Mouse (Mus musculus) hindbrain, embryonic 13.5 days (tissue): ENCODE measurements at regions not wholly inside any gene's neighbourhood (a gene's known extent, or its start where the extent isn't known, plus 50 kb on each side); places are given as distances from the start of the nearest gene placed in this dataset.
A peak's percentile ranks its signal among the peaks of the same experiment; 100 is the strongest.

ENCODE experiments used
- ATAC-seq: fragments of 200-750 bp; cut with Nextera tagmentation; 2 replicates; pipeline ENCODE4 v1.8.0; 2017; ENCODE audit warnings: moderate TSS enrichment; ENCODE audit not compliant: low FRiP score
- H3K27ac ChIP-seq: fragments of 300-500 bp; sonication (generic); 2 replicates; pipeline ENCODE4 v1.5.1; 2015; ENCODE audit warnings: inconsistent platforms, mild to moderate bottlenecking, moderate library complexity
- H3K27me3 ChIP-seq: fragments of 300-500 bp; sonication (generic); 2 replicates; pipeline ENCODE4 v1.6.1; 2015; ENCODE audit warnings: mild to moderate bottlenecking, inconsistent platforms
- H3K36me3 ChIP-seq: fragments of 300-500 bp; sonication (generic); 2 replicates; pipeline ENCODE4 v1.6.1; 2015; ENCODE audit warnings: mild to moderate bottlenecking, inconsistent platforms
- H3K4me1 ChIP-seq: fragments of 300-500 bp; sonication (generic); replicated peaks from 2 replicates; pipeline ENCODE4 v1.6.1; 2015; ENCODE audit warnings: inconsistent platforms
- H3K4me2 ChIP-seq: fragments of 300-500 bp; sonication (generic); 2 replicates; pipeline ENCODE4 v1.6.1; 2015; ENCODE audit warnings: inconsistent platforms, mild to moderate bottlenecking, moderate library complexity
- H3K4me3 ChIP-seq: fragments of 300-500 bp; sonication (generic); 2 replicates; pipeline ENCODE4 v1.5.1; 2015; ENCODE audit warnings: mild to moderate bottlenecking, inconsistent platforms
- H3K9ac ChIP-seq: fragments of 300-500 bp; sonication (generic); 2 replicates; pipeline ENCODE4 v1.6.1; 2015; ENCODE audit warnings: mild to moderate bottlenecking, inconsistent platforms
- H3K9me3 ChIP-seq: fragments of 300-500 bp; sonication (generic); 2 replicates; pipeline ENCODE4 v1.6.1; 2016; ENCODE audit warnings: inconsistent platforms
- WGBS: fragments of 180-500 bp; shearing (Covaris S2); methylation state at CpG from one replicate; pipeline ENCODE4 v1.1.7; 2015; 5-methylcytosine and 5-hydroxymethylcytosine counted together

DNA sequence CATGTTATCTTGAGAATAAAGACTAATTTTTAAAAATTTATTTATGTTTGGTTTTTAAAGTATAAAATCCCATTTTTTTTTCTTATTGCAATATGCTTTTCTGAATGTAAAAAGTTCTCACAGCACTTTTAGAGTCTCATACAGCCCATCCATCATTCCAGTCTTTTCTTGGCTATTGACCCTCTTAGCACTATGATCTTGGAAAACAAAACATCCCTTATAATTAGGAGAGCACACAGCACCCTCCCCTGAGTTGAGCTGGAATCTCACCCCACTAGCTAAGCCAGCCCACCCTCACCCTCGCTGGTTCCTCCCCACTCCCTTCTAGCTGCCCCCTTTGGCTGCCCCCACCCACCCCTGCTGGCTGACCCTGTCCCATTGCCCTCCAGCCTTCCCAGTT lies 154.2 kb upstream of the Ctnnb1 start:
- peaks cover 9% of the 10 kb centered on the region for H3K4me1 ChIP-seq
- H3K9ac ChIP-seq = no peak overlapping the region
- ATAC-seq = no peak
- no peaks in the 10 kb centered on the region for H3K9me3 ChIP-seq
- WGBS = 40% methylated on average over 1 of the region's 1 CpGs
- H3K27me3 ChIP-seq = no peaks in the 10 kb centered on the region
- H3K27ac ChIP-seq = no peak overlapping the region
- H3K4me2 ChIP-seq = no peak overlapping the region
- no peak overlapping the region for H3K4me3 ChIP-seq
- H3K36me3 ChIP-seq = no peaks in the 10 kb centered on the region

DNA sequence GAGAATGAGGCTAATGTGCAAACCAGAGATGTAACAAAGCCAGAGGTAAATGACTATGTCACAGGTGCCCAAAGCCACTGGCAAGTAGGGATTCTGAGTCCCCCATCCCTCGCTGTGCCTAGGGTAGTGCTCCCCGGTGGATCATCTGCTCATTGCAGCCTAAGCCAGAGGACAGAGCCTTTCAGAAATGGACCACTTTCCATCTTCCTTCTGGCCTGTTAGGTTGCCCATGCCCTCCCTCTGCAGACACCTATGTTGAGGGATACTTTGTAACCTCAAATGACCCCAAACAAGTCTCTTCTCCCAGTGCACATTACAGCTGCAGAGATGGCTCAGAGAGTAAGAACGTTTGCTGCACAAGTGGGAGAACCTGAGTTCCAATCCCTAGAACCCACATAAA lies 153.3 kb upstream of the Ctnnb1 start:
- Histone ChIP-seq H3K4me1 (peaks cover 9% of the 10 kb centered on the region), H3K4me2 (no peak overlapping the region), H3K27ac (no peak overlapping the region), H3K36me3 (no peaks in the 10 kb centered on the region), H3K9me3 (no peaks in the 10 kb centered on the region), H3K27me3 (no peaks in the 10 kb centered on the region), H3K9ac (no peak overlapping the region), H3K4me3 (no peak overlapping the region)
- 78% methylated on average over 3 of the region's 3 CpGs for WGBS
- ATAC-seq = no peak

DNA sequence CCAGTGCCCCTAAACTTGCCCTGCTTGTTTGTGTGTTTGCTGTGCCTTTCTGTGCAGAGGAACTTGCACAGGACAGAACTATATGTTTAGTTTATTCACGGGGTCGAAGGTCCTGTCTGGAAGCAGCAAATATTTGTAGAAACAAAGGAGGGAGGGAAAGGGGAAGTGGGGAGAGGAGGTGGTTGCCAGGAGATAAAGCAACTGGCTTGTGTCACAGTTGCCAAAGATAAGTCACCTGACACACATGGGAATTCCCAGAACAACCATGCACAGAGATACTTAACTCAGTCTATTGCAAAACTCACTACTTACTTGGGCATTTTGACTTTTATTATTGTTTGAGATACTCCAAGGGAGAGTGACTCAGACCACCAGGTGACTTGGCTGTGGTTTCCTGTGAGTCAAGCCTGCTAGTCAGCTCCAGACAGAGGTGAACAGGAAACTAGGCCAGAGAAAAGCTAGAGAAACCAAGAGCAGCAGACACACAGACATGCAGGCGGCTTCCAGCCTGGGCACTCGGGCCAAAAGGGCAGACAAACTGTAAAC lies 152.5 kb upstream of the Ctnnb1 start:
- WGBS = 64% methylated on average over 4 of the region's 4 CpGs
- H3K27ac ChIP-seq = no peak overlapping the region
- H3K27me3 ChIP-seq = no peaks in the 10 kb centered on the region
- no peaks in the 10 kb centered on the region for H3K9me3 ChIP-seq
- no peak for ATAC-seq
- peaks cover 9% of the 10 kb centered on the region for H3K4me1 ChIP-seq
- no peaks in the 10 kb centered on the region for H3K36me3 ChIP-seq
- H3K4me2 ChIP-seq = no peak overlapping the region
- H3K9ac ChIP-seq = no peak overlapping the region
- no peak overlapping the region for H3K4me3 ChIP-seq

DNA sequence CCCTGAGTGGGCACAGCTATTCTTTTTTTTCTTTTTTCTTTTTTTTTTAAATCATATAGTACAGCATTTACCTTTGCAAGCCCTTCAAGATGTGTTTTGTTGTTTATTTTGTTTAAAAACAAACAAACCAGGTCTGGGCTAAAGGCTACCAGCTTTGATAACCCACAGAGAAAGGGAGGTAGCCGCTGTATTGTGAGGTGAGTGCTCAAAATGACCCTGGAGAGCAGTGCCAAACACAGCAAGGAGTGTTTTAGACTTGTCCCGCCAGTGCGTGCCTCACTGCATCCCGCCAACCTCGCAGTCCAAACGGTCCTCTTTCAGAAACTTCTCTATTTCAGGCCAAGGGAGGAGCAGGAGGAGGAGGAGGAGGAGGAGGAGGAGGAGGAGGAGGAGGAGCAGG lies 152.0 kb upstream of the Ctnnb1 start:
- no peaks in the 10 kb centered on the region for H3K27me3 ChIP-seq
- ATAC-seq = no peak
- H3K27ac ChIP-seq = no peak overlapping the region
- 55% methylated on average over 6 of the region's 6 CpGs for WGBS
- no peak overlapping the region for H3K4me2 ChIP-seq
- no peaks in the 10 kb centered on the region for H3K36me3 ChIP-seq
- no peaks in the 10 kb centered on the region for H3K9me3 ChIP-seq
- H3K4me1 ChIP-seq = peaks cover 5% of the 10 kb centered on the region; the same call in 1 of the 2 replicates
- H3K4me3 ChIP-seq = no peak overlapping the region
- no peak overlapping the region for H3K9ac ChIP-seq

GRCm38 (mm10) chr9:120777501-120777900 lies 151.5 kb upstream of the Ctnnb1 start:
- Histone ChIP-seq H3K4me3 (no peak overlapping the region), H3K27ac (no peak overlapping the region), H3K4me1 (peaks cover 2% of the 10 kb centered on the region; the same call in 1 of the 2 replicates), H3K9ac (no peak overlapping the region), H3K4me2 (no peak overlapping the region), H3K27me3 (no peaks in the 10 kb centered on the region), H3K36me3 (no peaks in the 10 kb centered on the region), H3K9me3 (no peaks in the 10 kb centered on the region)
- ATAC-seq = no peak
- WGBS = 83% methylated on average over 10 of the region's 10 CpGs

GRCm38 (mm10) chr9:120778423-120778822 lies 150.6 kb upstream of the Ctnnb1 start:
- Histone ChIP-seq H3K9me3 (no peaks in the 10 kb centered on the region), H3K9ac (no peak overlapping the region), H3K27ac (0 out of 2 replicates have a peak overlapping the region, but pooled peaks have one; percentile 30), H3K4me2 (no peak overlapping the region), H3K27me3 (no peaks in the 10 kb centered on the region), H3K36me3 (no peaks in the 10 kb centered on the region), H3K4me1 (0 out of 2 replicates have a peak, but pooled peaks cover 2% of the 10 kb centered on the region), H3K4me3 (no peak overlapping the region)
- no peak for ATAC-seq
- WGBS = 68% methylated on average over 2 of the region's 2 CpGs

DNA sequence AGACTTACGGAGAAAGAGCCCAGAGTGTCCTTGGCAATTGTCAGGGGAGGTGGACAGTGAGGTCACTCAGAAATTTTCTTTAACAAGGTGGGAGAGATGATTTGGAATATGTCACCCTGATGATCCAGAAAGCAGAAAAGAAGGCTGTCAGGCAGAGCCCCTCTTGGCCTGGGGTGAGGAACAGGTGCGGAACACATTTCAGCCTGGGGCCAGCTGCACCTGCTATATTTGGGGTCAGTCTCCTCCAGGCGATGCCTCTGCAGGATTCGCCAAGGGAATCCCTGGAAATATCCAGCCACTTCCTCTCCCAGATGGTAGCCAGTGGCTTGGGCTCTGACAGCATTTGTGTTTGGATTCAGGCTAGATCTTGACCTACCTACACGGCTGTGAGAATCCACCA lies 134.8 kb upstream of the Ctnnb1 start:
- H3K4me3 ChIP-seq = no peak overlapping the region
- H3K9ac ChIP-seq = no peak overlapping the region
- H3K27ac ChIP-seq = no peak overlapping the region
- ATAC-seq = no peak
- 0 out of 2 replicates have a peak, but pooled peaks cover 3% of the 10 kb centered on the region for H3K27me3 ChIP-seq
- WGBS = 88% methylated on average over 5 of the region's 5 CpGs
- no peaks in the 10 kb centered on the region; the same call in 1 of the 2 replicates for H3K36me3 ChIP-seq
- peaks cover 21% of the 10 kb centered on the region for H3K9me3 ChIP-seq
- H3K4me2 ChIP-seq = no peak overlapping the region
- peaks cover 10% of the 10 kb centered on the region for H3K4me1 ChIP-seq

DNA sequence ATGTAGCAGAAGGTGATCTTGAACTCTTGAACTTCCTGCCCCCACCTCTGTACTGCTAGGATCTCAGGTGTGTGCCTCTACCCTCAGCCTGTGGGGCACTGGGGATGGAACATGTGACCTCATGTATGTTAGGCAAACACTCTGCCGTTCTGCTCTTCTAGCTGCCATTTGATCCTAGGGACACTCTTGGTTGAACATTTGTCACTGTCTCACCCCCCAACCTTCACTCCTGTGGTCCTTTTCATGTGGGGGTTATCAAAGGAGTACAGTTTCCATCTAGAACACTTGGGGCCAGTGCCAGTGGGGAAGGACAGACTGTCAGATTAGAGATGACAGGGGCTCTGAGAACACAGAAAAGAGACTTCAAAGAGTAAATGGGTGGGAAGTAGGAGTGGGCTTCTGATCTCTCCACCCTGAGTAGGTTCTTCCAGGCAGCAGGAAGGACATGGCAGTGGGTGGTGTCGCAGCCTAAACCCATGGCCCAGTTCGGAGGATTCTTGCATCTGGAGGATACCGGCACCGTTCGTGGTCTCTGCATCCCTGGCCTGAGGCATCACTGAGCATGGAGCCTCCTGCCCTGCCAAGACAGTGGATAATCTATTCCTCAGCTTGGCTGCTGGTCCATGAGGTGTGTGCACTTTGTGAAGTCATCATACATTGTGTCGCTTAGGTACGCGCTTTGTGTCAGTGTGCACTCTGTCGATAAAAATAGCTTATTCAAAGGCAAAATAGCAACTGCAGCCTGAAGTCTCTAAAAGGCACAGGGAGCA lies 132.7 kb upstream of the Ctnnb1 start:
- no peak overlapping the region for H3K9ac ChIP-seq
- 0 out of 2 replicates have a peak, but pooled peaks cover 3% of the 10 kb centered on the region for H3K27me3 ChIP-seq
- ATAC-seq = no peak
- H3K9me3 ChIP-seq = peaks cover 8% of the 10 kb centered on the region; the same call in 1 of the 2 replicates
- H3K4me1 ChIP-seq = peaks cover 10% of the 10 kb centered on the region
- no peak overlapping the region for H3K27ac ChIP-seq
- 85% methylated on average over 10 of the region's 10 CpGs for WGBS
- H3K36me3 ChIP-seq = no peaks in the 10 kb centered on the region; the same call in 1 of the 2 replicates
- no peak overlapping the region for H3K4me2 ChIP-seq
- H3K4me3 ChIP-seq = no peak overlapping the region

DNA sequence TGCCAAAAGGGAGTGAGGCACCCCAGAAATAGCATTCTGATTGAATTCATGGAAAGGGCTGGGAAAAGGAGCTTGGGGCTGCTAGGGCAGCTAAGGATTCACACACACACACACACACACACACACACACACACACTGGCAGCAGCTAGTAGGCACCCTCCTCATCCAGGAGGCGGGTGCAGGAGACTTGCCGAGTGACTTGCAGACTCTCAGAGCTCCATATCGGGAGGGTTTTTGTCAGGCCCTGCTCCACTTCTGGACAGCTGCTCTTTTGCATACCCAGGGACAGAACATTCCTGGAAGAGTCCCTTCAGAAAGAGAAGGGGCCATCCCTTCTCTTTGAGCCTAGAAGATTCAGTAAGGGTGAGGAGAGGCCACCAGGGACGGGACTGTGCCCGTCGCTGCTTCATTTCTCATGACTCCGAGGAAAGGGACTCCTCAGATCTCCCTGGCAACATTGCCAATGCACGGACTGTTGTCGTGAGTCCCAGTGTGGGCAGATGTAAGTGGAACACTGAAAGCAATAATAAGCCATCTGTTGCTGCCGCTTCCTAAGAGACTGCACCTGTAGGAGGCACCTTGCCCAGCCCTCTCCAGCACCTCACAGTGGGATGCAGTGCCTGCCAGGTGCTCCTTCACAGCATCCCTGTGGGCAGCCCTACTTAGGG lies 130.9 kb upstream of the Ctnnb1 start:
- Histone ChIP-seq H3K4me3 (no peak overlapping the region), H3K9me3 (no peaks in the 10 kb centered on the region), H3K27ac (no peak overlapping the region), H3K4me1 (peaks cover 10% of the 10 kb centered on the region), H3K4me2 (no peak overlapping the region), H3K36me3 (no peaks in the 10 kb centered on the region), H3K27me3 (0 out of 2 replicates have a peak, but pooled peaks cover 3% of the 10 kb centered on the region), H3K9ac (no peak overlapping the region)
- WGBS = 44% methylated on average over 10 of the region's 10 CpGs
- no peak for ATAC-seq

- no peak overlapping the region for H3K27ac ChIP-seq
- no peaks in the 10 kb centered on the region for H3K9me3 ChIP-seq
- 0 out of 2 replicates have a peak, but pooled peaks cover 3% of the 10 kb centered on the region for H3K27me3 ChIP-seq
- no peak overlapping the region for H3K9ac ChIP-seq
- WGBS = 50% methylated on average over 12 of the region's 12 CpGs
- H3K4me1 ChIP-seq = peaks cover 10% of the 10 kb centered on the region
- H3K36me3 ChIP-seq = no peaks in the 10 kb centered on the region
- no peak overlapping the region for H3K4me3 ChIP-seq
- no peak for ATAC-seq
- no peak overlapping the region for H3K4me2 ChIP-seq
Observed at GRCm38 (mm10) chr9:120798901-120799300, 130.1 kb upstream of the Ctnnb1 start.

- Histone ChIP-seq H3K27ac (no peak overlapping the region), H3K4me2 (no peak overlapping the region), H3K9me3 (no peaks in the 10 kb centered on the region), H3K36me3 (no peaks in the 10 kb centered on the region), H3K4me1 (peaks cover 20% of the 10 kb centered on the region), H3K27me3 (0 out of 2 replicates have a peak, but pooled peaks cover 2% of the 10 kb centered on the region), H3K9ac (no peak overlapping the region), H3K4me3 (no peak overlapping the region)
- WGBS = 91% methylated on average over 4 of the region's 4 CpGs
- ATAC-seq = no peak
Observed at GRCm38 (mm10) chr9:120802646-120803045, 126.4 kb upstream of the Ctnnb1 start.

DNA sequence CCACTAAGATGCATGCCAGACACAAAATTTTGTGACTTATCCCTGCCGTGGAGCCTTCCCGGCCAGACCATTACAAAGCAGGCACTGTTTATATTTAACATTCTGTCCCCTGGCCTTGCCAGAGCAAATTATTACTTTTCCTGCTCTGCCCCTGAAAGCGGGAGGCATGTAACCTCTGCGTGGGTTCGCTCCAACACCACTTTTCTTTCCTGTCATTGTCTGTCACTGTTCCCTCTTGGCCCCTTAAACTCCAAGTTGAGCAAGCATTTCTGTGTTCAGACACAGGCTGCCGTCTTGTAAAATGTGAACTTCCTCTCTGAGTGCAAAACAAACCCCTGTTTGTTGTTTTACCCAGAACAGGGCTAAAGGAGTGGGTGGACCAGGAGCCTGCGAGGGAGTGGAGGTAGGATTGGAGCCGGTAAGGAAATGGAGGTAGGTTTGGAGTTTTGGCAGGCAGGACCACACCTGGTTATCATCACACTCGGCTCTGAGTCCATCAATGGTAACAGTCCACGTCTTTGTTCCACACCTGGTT lies 124.2 kb upstream of the Ctnnb1 start:
- no peak for ATAC-seq
- Histone ChIP-seq H3K4me3 (no peak overlapping the region), H3K4me1 (peaks cover 14% of the 10 kb centered on the region; the same call in 1 of the 2 replicates), H3K36me3 (no peaks in the 10 kb centered on the region), H3K27ac (no peak overlapping the region), H3K9me3 (no peaks in the 10 kb centered on the region), H3K9ac (no peak overlapping the region), H3K4me2 (no peak overlapping the region), H3K27me3 (no peaks in the 10 kb centered on the region)
- 69% methylated on average over 10 of the region's 10 CpGs for WGBS
